Mouse (Mus musculus) ovary, adult 18-20 months (tissue): ENCODE measurements around the gene Vezt.

Experiments used
- DNase-seq: peaks from one replicate; pipeline ENCODE4 v3.0.0; 2022; ENCODE audit warnings: low spot score, mixed read lengths

Vezt gene

DNA sequence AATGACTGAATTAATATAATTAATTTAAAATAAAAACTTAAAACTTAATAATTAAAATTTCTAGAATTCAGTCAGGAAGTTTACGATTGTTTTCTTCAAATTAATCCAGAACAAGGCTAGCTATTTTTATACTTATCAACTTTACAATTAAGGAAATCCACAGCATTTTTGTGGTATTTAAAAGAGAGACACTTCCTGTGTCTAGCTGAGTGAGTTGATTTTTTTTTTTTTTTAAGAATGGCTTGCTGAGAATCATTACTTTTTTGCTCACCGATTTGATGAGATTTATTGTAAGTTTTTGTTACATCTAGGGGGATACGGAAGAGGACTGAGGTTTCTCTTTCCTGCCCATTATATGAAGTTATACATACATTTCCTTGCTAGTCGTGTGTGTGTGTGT lies 2.0 kb upstream of the Vezt start:
- no peak for DNase-seq

DNA sequence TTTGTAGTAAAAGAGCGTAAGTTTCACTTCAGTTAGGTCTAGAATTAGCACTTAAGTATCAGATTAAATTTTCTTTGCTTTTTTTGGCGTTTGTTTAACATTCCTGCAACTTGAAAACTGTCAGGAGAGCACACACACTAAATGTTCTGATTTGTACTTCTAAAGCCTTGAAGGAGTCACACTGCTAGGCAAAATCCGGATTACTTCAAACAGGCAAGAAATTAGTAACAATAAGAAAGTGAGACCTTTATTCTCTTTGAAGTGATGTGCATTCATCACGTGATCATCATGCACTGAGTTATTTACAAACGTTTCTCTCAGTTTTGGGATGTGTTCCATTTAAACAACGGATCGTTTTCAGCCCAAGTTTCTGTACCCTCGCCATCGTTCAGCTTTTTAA lies 1.6 kb upstream of the Vezt start:
- DNase-seq = no peak

DNA sequence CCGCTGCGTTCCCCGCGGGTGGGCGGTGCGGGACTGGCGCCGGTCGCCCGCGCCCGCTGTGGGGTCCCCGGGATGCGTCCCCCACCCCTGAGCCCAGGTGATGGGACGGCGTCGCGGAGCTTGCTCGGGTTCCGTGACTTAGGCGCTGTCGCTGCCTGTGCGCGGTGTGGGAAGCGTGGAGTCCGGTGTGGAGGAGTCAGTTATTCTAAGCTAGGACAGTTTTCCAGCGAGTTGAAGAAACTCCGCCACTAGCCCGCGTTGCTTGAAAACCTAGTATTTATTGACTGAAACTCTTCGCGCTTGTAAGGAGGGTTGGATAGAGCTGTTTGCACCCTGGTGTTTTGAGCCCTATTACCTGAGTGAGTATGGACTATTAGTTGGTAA lies 750 bp upstream of the Vezt start:
- DNase-seq = no peak

DNA sequence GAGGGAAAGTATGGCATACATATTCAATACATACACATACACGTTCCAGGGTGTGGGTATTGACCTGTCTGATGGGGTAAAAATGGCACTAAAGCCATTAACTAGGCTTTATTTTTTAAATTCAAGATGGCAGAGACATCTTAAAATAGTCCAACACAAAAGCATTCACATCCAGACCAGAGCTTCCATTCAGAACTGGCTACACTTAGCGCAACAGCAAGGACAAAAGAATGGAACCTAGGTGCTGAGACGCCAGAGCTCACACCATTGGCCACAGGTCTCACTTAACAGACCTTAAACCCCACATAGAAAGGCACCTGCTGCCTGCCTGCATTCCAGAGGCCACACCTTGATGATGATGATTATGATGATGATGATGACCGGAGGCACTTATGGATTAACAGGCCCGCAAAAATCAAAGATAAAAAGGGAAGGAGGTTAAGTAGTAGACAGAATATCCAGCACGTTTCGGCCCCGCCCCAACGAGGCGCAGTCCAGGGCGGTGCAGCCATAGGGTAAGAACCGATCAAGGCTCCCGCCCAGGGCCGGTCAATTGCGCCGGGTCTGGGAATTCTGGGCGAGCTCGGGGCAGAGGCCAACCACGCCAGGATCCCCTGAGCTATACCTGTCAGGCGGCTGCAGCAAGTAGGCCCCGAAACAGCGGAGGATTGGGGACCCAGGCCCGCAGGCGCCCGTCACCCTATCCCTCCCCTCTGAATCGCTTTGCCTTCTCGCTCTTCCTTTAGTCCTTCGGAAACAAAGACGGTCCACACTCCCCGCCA lies 550 bp downstream of the Vezt start:
- DNase-seq = peak; percentile 34

DNA sequence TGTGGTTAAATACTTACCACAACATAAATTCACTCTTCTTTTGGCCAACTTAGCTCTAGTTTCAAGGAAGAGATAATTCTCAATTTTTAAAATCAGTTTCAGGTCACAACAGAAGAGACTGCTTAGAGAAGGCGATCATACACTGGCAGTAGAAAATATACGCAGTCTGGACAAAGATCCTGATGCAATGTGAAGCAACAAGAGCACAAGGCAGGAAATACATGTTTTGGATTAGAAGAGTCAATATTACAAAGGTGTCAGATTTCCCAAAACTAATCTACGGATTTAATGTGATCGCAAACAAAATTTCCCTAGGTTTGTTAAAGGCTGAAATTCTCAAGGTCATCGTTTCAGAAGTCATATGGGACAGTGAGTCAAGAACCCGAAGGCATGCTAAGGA lies 4.5 kb downstream of the Vezt start:
- no peak for DNase-seq

DNA sequence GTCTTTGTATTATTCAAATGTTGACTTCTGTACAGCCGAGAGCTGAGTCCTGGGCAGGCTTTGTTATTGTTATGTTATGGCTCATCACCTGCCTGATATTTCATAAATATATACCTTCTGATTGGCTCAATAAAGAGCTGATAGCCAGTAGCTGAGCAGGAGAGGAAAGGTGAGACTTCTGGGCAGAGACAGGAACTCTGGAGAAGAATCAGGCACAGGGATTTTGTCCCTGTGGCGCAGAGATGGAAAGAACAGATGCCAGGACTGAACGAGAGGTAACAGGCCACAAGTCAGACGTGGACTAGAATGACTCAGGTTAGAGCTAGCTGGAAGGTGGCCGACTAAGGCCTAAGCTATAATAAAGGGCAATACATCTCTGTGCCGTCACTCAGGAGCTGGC lies 7.1 kb downstream of the Vezt start:
- DNase-seq = no peak

DNA sequence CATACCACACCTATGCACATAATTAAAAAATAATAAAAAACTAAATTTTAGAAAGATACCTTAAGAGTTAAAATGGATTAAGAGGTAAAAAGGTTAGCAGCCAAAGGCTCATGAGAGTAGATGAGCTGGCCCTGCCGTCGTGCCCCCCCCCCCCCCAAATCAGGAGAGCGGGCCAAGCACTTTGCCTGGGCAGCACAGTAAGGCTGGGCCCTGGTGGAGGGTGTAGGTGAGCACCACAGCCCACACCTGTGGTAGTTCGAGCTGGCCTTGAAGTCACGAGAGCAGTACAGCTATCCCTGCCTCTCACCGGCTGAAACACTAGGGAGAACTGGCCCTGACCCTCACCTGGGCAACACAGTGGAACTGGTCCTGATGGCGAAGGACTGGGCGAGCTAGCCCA lies 10.5 kb downstream of the Vezt start:
- DNase-seq = no peak

DNA sequence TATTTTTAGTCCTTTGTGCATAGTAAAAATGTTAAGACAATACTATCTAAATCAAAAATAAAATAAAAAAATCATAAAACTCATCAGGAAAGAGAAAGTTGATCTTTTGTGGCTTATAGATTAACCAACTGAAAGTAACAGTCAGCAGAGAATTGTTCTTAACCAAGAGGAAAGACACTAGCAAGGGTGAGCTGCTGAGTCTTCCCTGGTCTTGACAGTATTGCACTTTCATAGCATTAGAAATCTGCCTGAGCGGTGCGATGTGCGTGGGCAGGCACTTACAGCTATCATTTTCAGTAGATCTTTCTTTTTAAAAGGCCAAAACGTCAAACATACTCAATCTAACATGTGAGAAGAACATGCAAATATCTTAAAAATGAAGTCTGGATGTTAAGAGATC lies 14.6 kb downstream of the Vezt start:
- DNase-seq = no peak

DNA sequence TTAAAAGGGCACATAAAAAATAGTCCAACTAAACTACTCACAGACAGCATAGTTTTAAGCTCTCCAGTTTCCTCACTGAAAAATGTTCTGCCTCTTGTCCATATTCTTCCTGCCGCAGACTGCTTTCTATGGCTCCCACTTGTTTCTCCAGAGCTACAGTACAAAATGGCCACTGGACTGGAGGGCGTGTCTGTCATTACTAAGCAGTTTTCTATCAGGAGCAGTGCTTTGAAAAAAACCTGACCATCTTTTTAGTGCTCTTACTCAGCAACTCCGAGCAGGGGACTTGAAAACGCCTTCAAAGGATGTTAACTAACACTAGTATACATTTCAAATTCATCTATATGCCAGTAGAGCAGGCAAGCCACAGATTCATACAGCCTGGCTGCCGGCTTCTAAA lies 15.0 kb downstream of the Vezt start:
- DNase-seq = no peak

DNA sequence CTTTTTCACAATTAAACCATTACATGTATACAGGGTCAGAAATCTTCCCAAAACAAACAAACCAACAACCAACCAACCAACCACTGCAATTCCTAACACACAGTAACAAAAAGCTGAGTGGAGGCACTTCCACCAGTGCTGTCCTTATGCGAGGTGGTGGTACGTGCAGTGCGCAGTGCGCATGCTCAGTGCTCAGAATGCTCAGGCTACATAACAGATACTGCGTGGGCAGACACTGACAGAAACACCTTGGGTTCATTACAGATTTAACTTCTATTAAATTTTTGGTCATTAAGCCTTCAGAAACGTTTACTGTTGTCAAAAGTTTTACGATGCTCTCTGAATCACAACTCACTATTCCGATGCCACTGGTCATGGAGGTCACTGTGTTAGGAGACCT lies 18.2 kb downstream of the Vezt start:
- no peak for DNase-seq

DNA sequence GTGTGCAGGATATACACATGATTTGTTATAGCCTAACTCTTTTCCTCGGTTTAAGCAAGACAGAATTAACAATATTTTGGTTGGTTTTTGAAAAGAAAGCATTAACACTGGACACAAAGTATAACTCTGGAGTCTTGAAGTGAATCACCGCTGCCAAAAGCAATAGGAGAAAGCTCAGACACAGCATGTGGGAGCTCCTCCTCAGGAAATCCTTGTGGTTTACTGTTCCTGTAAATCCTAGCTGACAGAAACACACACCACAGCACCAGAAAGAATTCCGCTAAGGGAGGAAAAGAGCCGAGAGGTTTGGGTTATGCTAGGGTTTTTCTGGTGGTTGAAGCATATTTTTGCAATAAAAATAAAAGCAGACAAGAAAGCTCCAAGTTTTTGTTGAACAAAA lies 21.4 kb downstream of the Vezt start:
- no peak for DNase-seq

DNA sequence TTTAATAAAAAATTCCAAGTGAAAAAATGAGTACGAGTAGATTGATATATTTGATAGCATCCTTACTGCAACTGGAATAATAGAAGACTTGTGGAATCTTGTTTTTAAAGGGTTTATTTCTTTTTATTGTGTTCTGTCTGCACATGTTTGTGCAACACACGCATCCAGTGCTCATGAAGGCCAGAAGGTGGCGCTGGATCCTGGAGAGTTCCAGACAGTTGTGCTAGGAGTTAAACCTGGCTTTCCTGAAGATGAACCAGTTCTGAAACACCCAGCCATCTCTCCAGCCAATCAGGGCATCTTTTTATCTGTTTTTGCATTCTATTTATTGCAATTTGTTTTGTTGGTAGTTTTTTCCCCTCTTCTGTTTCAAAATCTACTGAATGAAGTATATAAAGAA lies 22.4 kb downstream of the Vezt start:
- no peak for DNase-seq

DNA sequence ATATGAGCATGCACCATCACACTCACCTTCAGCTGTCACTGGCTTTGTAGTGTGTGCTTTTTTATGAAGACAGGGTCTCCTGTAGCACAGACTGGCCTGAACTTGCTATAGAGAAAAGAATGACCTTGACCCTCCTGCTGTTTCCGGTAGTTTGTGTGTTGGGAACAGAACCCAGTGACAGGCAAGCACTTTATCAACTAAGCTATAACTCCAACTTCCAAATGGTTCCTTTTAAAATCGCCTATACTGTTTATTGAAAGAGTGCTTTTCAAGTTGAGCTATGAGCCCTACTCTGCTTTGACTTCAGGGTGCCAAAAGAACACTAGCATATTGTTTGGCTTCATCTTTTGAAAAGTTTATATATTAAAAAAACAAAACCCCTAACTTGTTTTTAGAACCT lies 24.6 kb downstream of the Vezt start:
- DNase-seq = no peak

DNA sequence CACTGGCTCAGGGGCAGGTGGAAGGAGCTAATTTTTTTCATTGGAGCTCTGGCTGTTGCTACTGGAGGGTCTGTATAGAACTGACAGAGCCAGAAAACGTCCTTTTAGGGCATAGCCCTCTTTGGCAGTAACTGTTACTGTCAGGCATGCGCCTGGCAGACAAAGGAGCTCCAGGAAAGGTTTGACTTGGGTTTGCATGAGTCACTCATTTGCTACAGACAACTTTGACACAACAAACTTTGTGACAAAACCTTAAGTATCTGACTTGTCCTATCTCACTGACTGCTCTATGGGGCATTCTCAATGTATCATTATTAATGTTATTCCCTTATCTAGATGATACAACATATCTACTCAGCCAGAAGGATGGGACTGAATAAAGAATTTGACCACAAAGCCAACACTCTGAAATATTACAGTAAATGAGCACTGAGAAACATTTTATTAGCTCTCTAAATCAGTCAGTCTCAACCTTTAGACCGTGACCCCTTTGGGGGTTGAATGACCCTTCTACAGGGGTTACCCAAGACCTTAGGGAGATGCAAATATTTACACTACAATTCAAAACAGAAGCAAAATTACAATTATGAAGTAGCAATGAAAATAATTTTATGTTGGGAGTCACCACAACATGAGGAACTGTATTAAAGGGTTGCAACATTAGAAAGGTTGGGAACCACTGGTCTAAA lies 25.5 kb downstream of the Vezt start:
- DNase-seq = no peak

DNA sequence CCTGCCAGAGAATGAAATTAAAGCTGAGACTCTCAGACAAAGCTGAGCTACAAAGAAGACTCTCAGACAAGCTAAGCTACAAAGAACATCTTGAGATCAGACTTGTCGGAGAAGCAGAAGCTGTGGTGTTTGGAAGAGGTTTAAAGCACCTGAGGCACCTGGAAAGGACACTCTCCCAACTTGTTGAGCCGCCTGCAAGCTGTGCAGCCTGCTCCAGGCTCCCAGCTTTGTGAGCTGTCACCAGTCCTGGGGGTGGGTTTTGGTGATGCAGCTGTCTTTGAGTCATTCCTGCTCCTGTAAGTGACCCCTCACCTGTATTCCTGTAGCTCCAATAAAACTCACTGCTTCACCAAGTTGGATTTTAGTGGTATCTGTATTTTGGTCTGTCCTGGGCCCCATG lies 27.3 kb downstream of the Vezt start:
- DNase-seq = no peak

DNA sequence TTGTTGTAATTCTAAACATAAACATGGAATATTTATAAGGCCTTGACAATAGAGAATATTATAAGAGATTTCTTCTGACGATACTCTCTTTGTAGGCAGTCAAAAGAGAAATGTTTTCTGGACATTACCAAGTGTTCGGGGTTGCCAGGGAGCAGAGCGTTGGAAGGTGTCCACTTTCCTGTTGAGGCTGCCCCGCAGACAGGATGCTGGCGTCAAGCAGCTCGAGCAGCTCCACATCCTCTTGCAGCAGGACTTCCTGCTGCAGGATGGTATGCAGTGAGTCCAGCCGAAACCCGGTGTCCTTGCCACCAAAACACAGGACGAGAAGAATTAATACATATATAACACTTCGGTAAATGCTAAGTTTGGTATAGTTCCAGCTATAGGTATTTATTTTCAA lies 35.4 kb downstream of the Vezt start:
- DNase-seq = no peak

DNA sequence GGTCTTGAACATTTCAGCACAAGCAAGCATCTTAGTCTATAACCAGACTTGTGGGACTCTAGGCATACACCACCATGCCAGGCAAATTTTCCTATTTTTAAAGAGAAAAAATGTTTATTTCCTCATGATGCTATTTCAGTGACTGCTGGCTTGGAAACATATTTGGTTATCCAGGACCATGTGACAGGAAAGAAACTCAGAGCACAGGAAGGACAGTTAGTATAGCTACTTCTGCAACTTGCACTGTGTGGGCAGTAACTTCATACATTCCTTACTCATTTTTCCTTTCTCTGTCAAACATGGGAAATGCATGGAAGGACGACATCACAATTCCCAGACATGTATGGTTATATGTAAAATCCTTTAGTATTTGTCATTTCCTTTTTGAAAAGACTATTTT lies 36.3 kb downstream of the Vezt start:
- no peak for DNase-seq

DNA sequence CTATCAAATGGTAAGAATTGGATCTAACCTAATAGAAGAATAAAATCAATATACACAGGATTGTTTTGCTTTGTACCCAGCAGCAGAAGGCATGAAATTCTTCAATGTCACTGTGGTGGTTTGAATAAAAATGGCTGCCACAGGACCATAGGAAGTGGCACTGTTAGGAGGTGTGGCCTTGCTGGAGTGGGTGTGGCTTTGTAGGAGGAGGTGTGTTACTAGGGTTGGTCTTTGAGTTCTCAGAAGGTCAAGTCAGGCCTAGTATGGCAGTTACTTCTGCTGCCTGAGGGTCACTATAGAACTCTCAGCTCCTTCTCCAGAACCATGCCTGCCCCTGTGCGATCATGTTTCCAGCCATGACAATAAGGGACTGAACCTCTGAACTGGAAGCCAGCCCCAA lies 40.5 kb downstream of the Vezt start:
- DNase-seq = no peak

DNA sequence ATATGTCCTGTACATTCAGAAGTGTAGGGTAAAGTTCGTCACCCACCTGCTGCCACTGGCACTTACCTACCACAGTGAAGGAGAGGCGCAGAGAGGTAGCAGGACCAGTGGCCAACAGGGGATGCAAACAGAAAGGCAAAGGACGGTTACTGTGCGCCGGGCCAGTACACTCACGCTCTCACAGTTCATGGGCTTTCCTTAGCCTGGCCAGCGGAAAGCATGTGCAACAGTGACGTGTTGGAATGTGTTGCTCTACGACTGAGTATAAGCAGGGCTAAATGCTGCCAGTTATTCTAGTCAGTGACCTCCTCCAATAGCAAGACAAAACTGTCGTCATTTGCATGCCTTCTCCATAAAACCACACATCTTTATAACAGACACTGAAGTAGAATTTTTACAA lies 41.5 kb downstream of the Vezt start:
- no peak for DNase-seq

DNA sequence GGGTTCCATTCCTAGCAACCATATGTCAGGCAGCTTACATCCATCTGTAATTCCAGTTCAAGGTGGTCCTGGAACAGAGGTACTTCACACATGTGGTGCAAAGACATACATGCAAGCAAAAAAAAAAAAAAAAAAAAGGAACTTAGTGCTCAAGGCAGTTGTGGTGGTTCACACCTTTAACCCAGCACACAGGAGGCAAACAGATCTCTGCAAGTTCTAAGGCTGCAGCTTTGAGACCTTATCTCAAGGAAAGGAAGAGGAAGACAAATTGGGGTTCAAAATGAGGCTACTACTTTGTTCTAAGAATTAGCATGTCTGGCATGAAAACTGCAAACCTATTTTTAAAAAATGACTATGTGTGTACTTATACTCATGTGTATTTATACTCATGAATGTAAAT lies 50.3 kb downstream of the Vezt start:
- no peak for DNase-seq

DNA sequence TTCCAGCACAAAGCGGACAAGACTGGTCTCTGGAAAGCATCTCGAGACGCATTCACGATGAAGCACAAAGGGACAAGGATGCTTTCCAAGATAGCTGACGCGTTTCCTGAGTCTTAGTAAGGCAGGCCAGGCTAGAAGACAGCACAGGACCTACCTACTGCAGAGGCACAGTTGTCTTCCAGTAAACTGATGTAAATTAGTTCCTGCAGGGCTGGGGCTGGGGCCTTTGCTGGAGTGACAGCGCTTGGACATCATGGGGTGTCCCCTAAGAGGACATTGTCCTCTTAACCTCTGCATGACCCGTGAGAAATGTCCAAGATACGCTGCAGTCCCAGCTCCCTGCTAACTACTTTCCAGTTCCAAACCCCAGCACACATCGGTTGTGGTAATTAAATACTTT lies 66.3 kb downstream of the Vezt start:
- DNase-seq = no peak

DNA sequence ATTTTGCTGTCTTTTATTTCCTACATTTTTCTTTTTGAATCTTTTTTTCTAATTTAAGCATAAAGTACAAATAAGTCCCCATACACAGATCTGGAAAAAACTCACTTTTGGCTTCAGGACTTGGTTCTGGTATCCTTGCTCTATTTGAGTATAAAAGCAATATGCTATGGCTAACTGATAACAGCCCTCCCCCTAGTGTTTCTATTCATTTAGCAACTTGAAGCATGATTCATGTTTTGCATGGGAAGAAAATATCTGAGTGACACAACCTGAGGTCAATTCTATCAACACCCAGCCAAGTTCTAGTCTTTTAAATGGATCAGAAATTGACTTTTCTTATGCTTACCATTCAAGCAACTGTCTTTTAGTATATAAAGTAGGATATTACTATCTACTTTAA lies 68.1 kb downstream of the Vezt start:
- no peak for DNase-seq

DNA sequence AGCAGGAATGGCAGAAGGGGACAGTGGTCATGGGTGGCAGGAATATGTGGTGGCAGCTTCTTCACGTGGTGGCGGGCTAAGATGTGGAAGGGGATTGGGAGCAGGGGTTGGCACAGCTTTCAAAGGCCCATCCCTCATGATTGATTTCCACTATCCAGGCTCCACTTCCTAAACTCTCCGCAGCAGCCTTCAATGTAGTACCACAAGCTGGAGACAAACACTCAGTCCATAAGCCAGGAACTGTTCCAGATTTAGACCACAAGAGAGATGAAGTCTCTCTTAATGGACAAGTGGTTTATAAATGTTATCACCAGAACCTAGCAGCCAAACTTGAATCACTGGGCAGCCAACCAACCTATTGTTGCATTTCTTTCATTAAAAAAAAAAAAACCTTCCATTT lies 81.6 kb downstream of the Vezt start:
- no peak for DNase-seq

DNA sequence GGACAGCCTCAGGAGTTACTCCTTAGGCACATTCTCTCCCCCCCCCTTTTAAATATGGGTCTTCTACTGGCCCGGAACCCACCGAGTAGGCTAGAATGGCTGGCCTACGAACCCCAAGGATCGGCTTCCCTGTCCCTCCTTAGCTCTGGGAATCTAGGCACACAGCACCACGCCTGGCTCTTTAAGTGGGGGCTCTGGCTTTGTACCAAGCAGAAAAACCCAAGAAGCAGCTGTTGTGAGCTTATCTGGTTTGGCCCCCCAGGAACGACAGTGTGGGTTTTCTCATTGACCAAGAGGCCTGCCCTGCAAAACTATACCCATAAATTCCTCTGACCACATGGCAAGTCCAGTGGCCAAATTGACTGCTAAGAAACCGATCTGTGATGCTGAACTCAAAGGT lies 82.1 kb downstream of the Vezt start:
- DNase-seq = no peak
